Mouse (Mus musculus): ENCODE measurements at regions not wholly inside any gene's neighbourhood (a gene's known extent, or its start where the extent isn't known, plus 50 kb on each side); places are given as distances from the start of the nearest gene placed in this dataset.

- Histone ChIP-seq H3K9me3 (replicated peaks) (no peaks in the 10 kb centered on the region), H3K27me3 (no peaks in the 10 kb centered on the region), H3K4me1 (replicated peaks) (no peaks in the 10 kb centered on the region), H3K27ac (no peak overlapping the region), H3K4me2 (no peak overlapping the region), H3K9ac (no peak overlapping the region), H3K36me3 (no peaks in the 10 kb centered on the region), H3K4me3 (replicated peaks) (no peak overlapping the region)
- 58% methylated on average over 2 of the region's 2 CpGs for WGBS (ENCODE audit: insufficient replicate concordance)
- ATAC-seq (ENCODE audit: low read depth) (no peak), DNase-seq (no peak)
These were observed 91.5 kb downstream of the Fam84b start for GRCm38 (mm10) chr15:60762071-60762470.

GRCm38 (mm10) chr15:60760015-60760437 lies 93.6 kb downstream of the Fam84b start:
- Histone ChIP-seq H3K4me2 (no peak overlapping the region), H3K36me3 (no peaks in the 10 kb centered on the region), H3K27ac (no peak overlapping the region), H3K27me3 (no peaks in the 10 kb centered on the region), H3K4me1 (replicated peaks) (no peaks in the 10 kb centered on the region), H3K9ac (no peak overlapping the region), H3K9me3 (replicated peaks) (no peaks in the 10 kb centered on the region), H3K4me3 (replicated peaks) (no peak overlapping the region)
- DNase-seq (peak; percentile 5), ATAC-seq (ENCODE audit: low read depth) (no peak)
- WGBS (ENCODE audit: insufficient replicate concordance) = 23% methylated on average over 6 of the region's 6 CpGs

- H3K9me3 ChIP-seq (replicated peaks) = no peaks in the 10 kb centered on the region
- no peak overlapping the region for H3K9ac ChIP-seq
- no peaks in the 10 kb centered on the region for H3K4me1 ChIP-seq (replicated peaks)
- H3K4me2 ChIP-seq = no peak overlapping the region
- no peaks in the 10 kb centered on the region for H3K27me3 ChIP-seq
- DNase-seq (no peak), ATAC-seq (ENCODE audit: low read depth) (no peak)
- no peak overlapping the region for H3K27ac ChIP-seq
- WGBS (ENCODE audit: insufficient replicate concordance) = 67% methylated on average over 5 of the region's 5 CpGs
- H3K4me3 ChIP-seq (replicated peaks) = no peak overlapping the region
- no peaks in the 10 kb centered on the region for H3K36me3 ChIP-seq
These were observed 99.3 kb downstream of the Fam84b start for GRCm38 (mm10) chr15:60754246-60754645.

GRCm38 (mm10) chr15:60739598-60739997 lies 114.0 kb downstream of the Fam84b start:
- Histone ChIP-seq H3K27me3 (no peaks in the 10 kb centered on the region), H3K4me1 (replicated peaks) (no peaks in the 10 kb centered on the region), H3K36me3 (no peaks in the 10 kb centered on the region), H3K27ac (no peak overlapping the region), H3K9me3 (replicated peaks) (no peaks in the 10 kb centered on the region), H3K9ac (no peak overlapping the region), H3K4me2 (no peak overlapping the region), H3K4me3 (replicated peaks) (no peak overlapping the region)
- WGBS (ENCODE audit: insufficient replicate concordance) = 46% methylated on average over 2 of the region's 2 CpGs
- ATAC-seq (ENCODE audit: low read depth) (no peak), DNase-seq (no peak)

- 75% methylated on average over 3 of the region's 3 CpGs for WGBS (ENCODE audit: insufficient replicate concordance)
- H3K9ac ChIP-seq = no peak overlapping the region
- H3K27me3 ChIP-seq = no peaks in the 10 kb centered on the region
- no peaks in the 10 kb centered on the region for H3K9me3 ChIP-seq (replicated peaks)
- no peaks in the 10 kb centered on the region for H3K4me1 ChIP-seq (replicated peaks)
- DNase-seq (no peak), ATAC-seq (ENCODE audit: low read depth) (no peak)
- H3K27ac ChIP-seq = no peak overlapping the region
- no peak overlapping the region for H3K4me2 ChIP-seq
- H3K4me3 ChIP-seq (replicated peaks) = no peak overlapping the region
- H3K36me3 ChIP-seq = no peaks in the 10 kb centered on the region
These were observed 115.3 kb downstream of the Fam84b start for GRCm38 (mm10) chr15:60738258-60738657.

GRCm38 (mm10) chr15:60732416-60732815 lies 121.2 kb downstream of the Fam84b start:
- Histone ChIP-seq H3K9me3 (replicated peaks) (no peaks in the 10 kb centered on the region), H3K36me3 (no peaks in the 10 kb centered on the region)
- peak; percentile 36; the same call in 1 of the 2 replicates for ATAC-seq (ENCODE audit: low read depth)

GRCm38 (mm10) chr15:60728754-60729153 lies 124.8 kb downstream of the Fam84b start:
- no peaks in the 10 kb centered on the region for H3K36me3 ChIP-seq
- H3K4me1 ChIP-seq (replicated peaks) = no peaks in the 10 kb centered on the region
- no peak overlapping the region for H3K9ac ChIP-seq
- no peaks in the 10 kb centered on the region for H3K9me3 ChIP-seq (replicated peaks)
- no peak overlapping the region for H3K4me2 ChIP-seq
- whole genome bisulfite sequencing (ENCODE audit: insufficient replicate concordance) = 73% methylated on average over 9 of the region's 9 CpGs
- ATAC-seq (ENCODE audit: low read depth) (no peak), DNase-seq (no peak)
- H3K4me3 ChIP-seq (replicated peaks) = no peak overlapping the region
- H3K27me3 ChIP-seq = no peaks in the 10 kb centered on the region
- no peak overlapping the region for H3K27ac ChIP-seq

More at GRCm38 (mm10) chr15:60732416-60732815, 121.2 kb downstream of the Fam84b start:
- Histone ChIP-seq H3K4me3 (replicated peaks) (no peak overlapping the region), H3K27me3 (no peaks in the 10 kb centered on the region), H3K9ac (no peak overlapping the region), H3K4me2 (no peak overlapping the region), H3K4me1 (replicated peaks) (no peaks in the 10 kb centered on the region), H3K27ac (no peak overlapping the region)
- DNase-seq = no peak

GRCm38 (mm10) chr15:60728337-60728736 lies 125.2 kb downstream of the Fam84b start:
- Histone ChIP-seq H3K4me1 (replicated peaks) (no peaks in the 10 kb centered on the region), H3K9ac (no peak overlapping the region), H3K27me3 (no peaks in the 10 kb centered on the region), H3K4me3 (replicated peaks) (no peak overlapping the region), H3K9me3 (replicated peaks) (no peaks in the 10 kb centered on the region), H3K27ac (no peak overlapping the region), H3K36me3 (no peaks in the 10 kb centered on the region), H3K4me2 (no peak overlapping the region)
- DNase-seq = no peak
- WGBS (ENCODE audit: insufficient replicate concordance) = 70% methylated on average over 4 of the region's 4 CpGs
- no peak for ATAC-seq (ENCODE audit: low read depth)

- ATAC-seq (ENCODE audit: low read depth) (no peak), DNase-seq (no peak)
- Histone ChIP-seq H3K9ac (no peak overlapping the region), H3K4me3 (replicated peaks) (no peak overlapping the region), H3K4me2 (no peak overlapping the region), H3K27ac (no peak overlapping the region), H3K9me3 (replicated peaks) (no peaks in the 10 kb centered on the region), H3K36me3 (no peaks in the 10 kb centered on the region), H3K27me3 (no peaks in the 10 kb centered on the region), H3K4me1 (replicated peaks) (no peaks in the 10 kb centered on the region)
- 63% methylated on average over 5 of the region's 5 CpGs for WGBS (ENCODE audit: insufficient replicate concordance)
These were observed 134.2 kb downstream of the Fam84b start for GRCm38 (mm10) chr15:60719332-60719731.

- DNase-seq (no peak), ATAC-seq (ENCODE audit: low read depth) (no peak)
- H3K4me2 ChIP-seq = no peak overlapping the region
- H3K27me3 ChIP-seq = no peaks in the 10 kb centered on the region
- H3K4me3 ChIP-seq (replicated peaks) = no peak overlapping the region
- H3K4me1 ChIP-seq (replicated peaks) = no peaks in the 10 kb centered on the region
- no peak overlapping the region for H3K9ac ChIP-seq
- H3K27ac ChIP-seq = no peak overlapping the region
- H3K9me3 ChIP-seq (replicated peaks) = no peaks in the 10 kb centered on the region
- no peaks in the 10 kb centered on the region for H3K36me3 ChIP-seq
These were observed 144.9 kb downstream of the Fam84b start for GRCm38 (mm10) chr15:60708678-60709077.

GRCm38 (mm10) chr15:60706009-60706408 lies 147.6 kb downstream of the Fam84b start:
- 67% methylated on average over 4 of the region's 4 CpGs for WGBS (ENCODE audit: insufficient replicate concordance)
- Histone ChIP-seq H3K36me3 (no peaks in the 10 kb centered on the region), H3K9ac (no peak overlapping the region), H3K4me3 (replicated peaks) (no peak overlapping the region), H3K27ac (no peak overlapping the region), H3K9me3 (replicated peaks) (no peaks in the 10 kb centered on the region), H3K4me2 (no peak overlapping the region), H3K27me3 (no peaks in the 10 kb centered on the region), H3K4me1 (replicated peaks) (no peaks in the 10 kb centered on the region)
- DNase-seq (no peak), ATAC-seq (ENCODE audit: low read depth) (no peak)

GRCm38 (mm10) chr15:60701273-60701672 lies 152.3 kb downstream of the Fam84b start:
- no peak overlapping the region for H3K4me2 ChIP-seq
- no peak overlapping the region for H3K4me3 ChIP-seq (replicated peaks)
- ATAC-seq (ENCODE audit: low read depth) (no peak), DNase-seq (no peak)
- no peaks in the 10 kb centered on the region for H3K9me3 ChIP-seq (replicated peaks)
- no peaks in the 10 kb centered on the region for H3K36me3 ChIP-seq
- H3K27ac ChIP-seq = no peak overlapping the region
- no peaks in the 10 kb centered on the region for H3K4me1 ChIP-seq (replicated peaks)
- no peak overlapping the region for H3K9ac ChIP-seq
- no peaks in the 10 kb centered on the region for H3K27me3 ChIP-seq

GRCm38 (mm10) chr15:60694746-60695145 lies 158.8 kb downstream of the Fam84b start:
- no peak for ATAC-seq (ENCODE audit: low read depth)
- Histone ChIP-seq H3K4me2 (no peak overlapping the region), H3K9ac (no peak overlapping the region), H3K9me3 (replicated peaks) (no peaks in the 10 kb centered on the region), H3K27me3 (no peaks in the 10 kb centered on the region), H3K36me3 (no peaks in the 10 kb centered on the region), H3K4me1 (replicated peaks) (no peaks in the 10 kb centered on the region; the same call in 1 of the 2 replicates), H3K27ac (no peak overlapping the region), H3K4me3 (replicated peaks) (no peak overlapping the region)
- no peak for DNase-seq
- 59% methylated on average over 3 of the region's 3 CpGs for WGBS (ENCODE audit: insufficient replicate concordance)

Measured in liver, embryonic 13.5 days (tissue).